Mouse (Mus musculus): Measurements from ENCODE around the gene Uchl4. TPM values are rescaled to one million over a fixed set of nuclear protein-coding genes. Genes with fewer than 3 reads are reported as not detected.

Gene Uchl4
- polyA plus RNA-seq, 1 experiment, result not detected

DNA sequence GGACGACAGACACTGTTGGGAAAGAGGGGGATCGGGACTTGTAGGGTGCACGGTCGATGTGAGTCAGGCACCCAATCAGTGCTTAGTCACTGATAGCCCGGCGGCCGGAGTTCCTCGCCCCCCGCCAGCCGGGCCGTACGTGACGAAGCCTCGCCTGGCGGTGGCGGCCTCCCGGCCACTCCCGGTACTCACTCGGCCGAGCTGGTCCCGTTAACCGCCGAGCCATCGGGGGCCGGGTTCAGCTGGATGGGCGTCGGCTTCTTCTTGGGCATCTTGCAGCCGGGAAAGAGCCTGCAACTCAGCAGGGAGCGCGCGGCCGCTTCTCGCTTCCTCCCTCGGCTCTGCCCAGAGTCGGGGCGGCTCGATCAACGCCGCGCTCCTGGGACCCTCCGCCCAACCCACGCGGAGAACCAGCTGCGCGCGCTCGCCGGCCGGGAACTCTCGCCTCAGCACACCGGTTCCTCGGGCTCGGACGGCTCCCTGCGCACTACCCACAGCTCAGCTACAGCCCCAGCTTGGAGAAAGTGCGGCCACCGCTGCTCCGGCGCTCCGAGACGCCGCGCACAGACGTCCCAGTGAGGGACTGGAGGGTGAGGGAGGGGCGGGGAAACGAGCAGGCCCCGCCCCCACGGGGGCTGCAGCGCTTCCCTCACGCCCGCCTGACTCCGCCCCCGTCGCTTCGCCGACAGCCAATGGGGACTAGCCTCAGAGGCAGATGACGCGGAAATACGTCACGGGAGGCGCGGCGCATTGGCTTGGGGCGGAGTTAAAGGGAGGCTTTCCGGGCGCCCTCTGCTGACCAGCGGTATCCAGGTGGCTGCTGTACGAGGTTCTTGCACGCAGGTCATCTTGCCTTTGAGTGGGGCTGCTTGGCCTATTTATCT is 18.3 kb downstream of the Uchl4 start, which contains the start of gene Map2k1:
Gene Map2k1 (minus strand): TSS at position 611 of the 884 bp plus-strand sequence.
- under 1% methylated on average over 89 of the region's 89 CpGs for WGBS
- peak; percentile 100 for DNase-seq
- peaks cover 5% of the 10 kb centered on the region; the same call in 1 of the 2 replicates for H3K4me1 ChIP-seq (replicated peaks; ENCODE audit: control insufficient read depth, insufficient read depth, low read length)
- no peaks in the 10 kb centered on the region for H3K36me3 ChIP-seq (ENCODE audit: control insufficient read depth, insufficient read depth, low read length)
- H3K27me3 ChIP-seq (ENCODE audit: control insufficient read depth, insufficient read depth, low read length), result no peaks in the 10 kb centered on the region
- peak within 1 kb of the TSS; percentile 60 for H3K4me3 ChIP-seq (ENCODE audit: control insufficient read depth, insufficient read depth, low read length)
- no peak within 1 kb of the TSS; the same call in 1 of the 2 replicates for H3K27ac ChIP-seq (ENCODE audit: control insufficient read depth, insufficient read depth, low read length)
- TF ChIP-seq CTCF (IDR thresholded peaks at IDR 0.05; ENCODE audit: borderline replicate concordance, control insufficient read depth, extremely low read depth, insufficient read depth, low read length, poor library complexity) (peak; percentile 86), POLR2A (IDR thresholded peaks at IDR 0.05; ENCODE audit: control insufficient read depth, extremely low read depth, insufficient read depth, low read length, poor library complexity) (peak; percentile 99)

DNA sequence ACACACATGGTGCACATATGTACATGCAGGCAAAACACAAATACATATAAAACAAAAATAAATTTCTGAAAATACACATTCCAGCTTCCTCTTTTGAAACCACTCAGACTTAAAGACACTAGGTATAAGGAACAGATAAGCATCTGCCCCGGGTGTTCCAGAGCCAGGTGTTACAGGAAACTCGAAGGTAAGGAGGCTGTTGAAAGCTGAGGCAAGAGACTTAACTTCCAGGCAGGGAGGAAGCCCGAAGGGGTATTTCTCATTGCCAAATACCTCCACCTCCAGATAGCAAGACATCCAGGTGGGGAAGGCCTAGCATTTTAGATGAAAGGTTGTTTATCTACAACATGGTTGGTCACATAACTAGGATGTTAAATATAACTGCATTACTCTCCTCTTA is 20.4 kb downstream of the Uchl4 start:
- H3K27ac ChIP-seq (ENCODE audit: control insufficient read depth, insufficient read depth, low read length), result no peak overlapping the region
- TF ChIP-seq CTCF (IDR thresholded peaks at IDR 0.05; ENCODE audit: borderline replicate concordance, control insufficient read depth, extremely low read depth, insufficient read depth, low read length, poor library complexity) (no peak), POLR2A (IDR thresholded peaks at IDR 0.05; ENCODE audit: control insufficient read depth, extremely low read depth, insufficient read depth, low read length, poor library complexity) (no peak)
- peaks cover 5% of the 10 kb centered on the region; the same call in 1 of the 2 replicates for H3K4me1 ChIP-seq (replicated peaks; ENCODE audit: control insufficient read depth, insufficient read depth, low read length)
- H3K36me3 ChIP-seq (ENCODE audit: control insufficient read depth, insufficient read depth, low read length), result no peaks in the 10 kb centered on the region
- H3K4me3 ChIP-seq (ENCODE audit: control insufficient read depth, insufficient read depth, low read length), result no peak overlapping the region
- 21% methylated on average over 3 of the region's 3 CpGs for WGBS
- H3K27me3 ChIP-seq (ENCODE audit: control insufficient read depth, insufficient read depth, low read length), result no peaks in the 10 kb centered on the region
- DNase-seq, result no peak

DNA sequence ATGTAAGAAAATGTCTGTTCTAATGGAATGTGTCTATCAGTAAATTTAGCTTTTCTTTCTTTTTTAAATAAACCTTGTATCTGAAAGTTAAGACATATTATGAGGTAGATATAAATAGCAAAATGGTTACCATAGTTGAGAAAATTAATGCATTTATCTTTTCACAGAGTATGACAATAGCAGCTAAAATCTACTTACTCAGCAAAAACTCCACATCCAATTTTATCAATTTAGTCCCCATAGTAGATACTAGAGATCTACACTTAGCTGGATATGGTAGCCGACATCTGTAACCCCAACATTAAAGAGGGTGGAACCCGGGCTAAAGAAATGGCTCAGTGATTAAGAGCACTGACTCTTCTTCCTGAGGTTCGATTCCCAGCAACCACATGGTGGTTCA is 21.2 kb downstream of the Uchl4 start:
- no peak for DNase-seq
- Histone ChIP-seq H3K36me3 (ENCODE audit: control insufficient read depth, insufficient read depth, low read length) (no peaks in the 10 kb centered on the region), H3K4me1 (replicated peaks; ENCODE audit: control insufficient read depth, insufficient read depth, low read length) (peaks cover 5% of the 10 kb centered on the region; the same call in 1 of the 2 replicates), H3K4me3 (ENCODE audit: control insufficient read depth, insufficient read depth, low read length) (no peak overlapping the region), H3K27ac (ENCODE audit: control insufficient read depth, insufficient read depth, low read length) (no peak overlapping the region), H3K27me3 (ENCODE audit: control insufficient read depth, insufficient read depth, low read length) (no peaks in the 10 kb centered on the region)
- TF ChIP-seq CTCF (IDR thresholded peaks at IDR 0.05; ENCODE audit: borderline replicate concordance, control insufficient read depth, extremely low read depth, insufficient read depth, low read length, poor library complexity), result no peak
- no peak for TF ChIP-seq POLR2A (IDR thresholded peaks at IDR 0.05; ENCODE audit: control insufficient read depth, extremely low read depth, insufficient read depth, low read length, poor library complexity)
- 95% methylated on average over 3 of the region's 3 CpGs for whole genome bisulfite sequencing

DNA sequence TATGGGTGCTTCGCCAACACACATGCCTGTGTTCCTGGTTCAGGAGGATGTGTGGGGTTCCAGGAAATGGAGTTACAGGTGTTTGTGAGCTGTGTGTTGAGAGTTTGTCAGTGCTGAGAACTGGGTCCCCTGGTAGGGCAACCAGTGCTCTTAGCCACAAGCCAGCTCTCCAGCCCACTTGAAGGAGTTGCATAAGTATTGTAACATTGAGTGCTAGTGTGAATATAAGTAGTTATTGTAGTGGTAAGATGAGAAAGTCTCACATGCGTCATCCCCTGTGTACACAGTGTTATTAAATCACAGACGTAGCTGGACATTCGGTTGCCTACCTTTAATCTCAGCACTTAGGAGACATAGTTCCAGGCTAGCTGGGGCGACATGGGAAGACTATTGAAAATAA is 24.9 kb downstream of the Uchl4 start:
- TF ChIP-seq CTCF (IDR thresholded peaks at IDR 0.05; ENCODE audit: borderline replicate concordance, control insufficient read depth, extremely low read depth, insufficient read depth, low read length, poor library complexity) (no peak), POLR2A (IDR thresholded peaks at IDR 0.05; ENCODE audit: control insufficient read depth, extremely low read depth, insufficient read depth, low read length, poor library complexity) (no peak)
- Histone ChIP-seq H3K4me1 (replicated peaks; ENCODE audit: control insufficient read depth, insufficient read depth, low read length) (no peaks in the 10 kb centered on the region), H3K4me3 (ENCODE audit: control insufficient read depth, insufficient read depth, low read length) (no peak overlapping the region), H3K27ac (ENCODE audit: control insufficient read depth, insufficient read depth, low read length) (no peak overlapping the region), H3K36me3 (ENCODE audit: control insufficient read depth, insufficient read depth, low read length) (no peaks in the 10 kb centered on the region), H3K27me3 (ENCODE audit: control insufficient read depth, insufficient read depth, low read length) (no peaks in the 10 kb centered on the region)
- 83% methylated on average over 5 of the region's 5 CpGs for WGBS
- DNase-seq, result no peak

DNA sequence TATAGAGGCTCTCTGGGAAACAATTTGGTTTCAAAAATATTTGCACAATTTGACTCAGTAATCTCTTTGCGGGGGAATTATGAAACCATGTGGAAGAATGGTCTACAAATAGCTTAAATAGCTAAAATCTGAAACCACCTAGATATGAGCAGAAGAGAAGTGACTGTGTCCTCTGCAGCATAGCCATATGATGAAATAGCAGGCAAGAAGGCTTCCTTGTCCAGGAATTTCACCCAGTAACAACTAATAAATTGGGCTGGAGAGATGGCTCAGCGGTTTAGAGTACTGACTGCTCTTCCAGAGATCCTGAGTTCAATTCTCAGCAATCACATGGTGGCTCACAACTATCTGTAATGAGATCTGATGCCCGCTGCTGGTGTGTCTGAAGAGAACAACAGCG is 26.0 kb downstream of the Uchl4 start:
- WGBS, result 94% methylated on average over 4 of the region's 4 CpGs
- H3K27ac ChIP-seq (ENCODE audit: control insufficient read depth, insufficient read depth, low read length), result no peak overlapping the region
- no peak for DNase-seq
- no peaks in the 10 kb centered on the region for H3K27me3 ChIP-seq (ENCODE audit: control insufficient read depth, insufficient read depth, low read length)
- H3K36me3 ChIP-seq (ENCODE audit: control insufficient read depth, insufficient read depth, low read length), result no peaks in the 10 kb centered on the region
- TF ChIP-seq CTCF (IDR thresholded peaks at IDR 0.05; ENCODE audit: borderline replicate concordance, control insufficient read depth, extremely low read depth, insufficient read depth, low read length, poor library complexity), result no peak
- no peak for TF ChIP-seq POLR2A (IDR thresholded peaks at IDR 0.05; ENCODE audit: control insufficient read depth, extremely low read depth, insufficient read depth, low read length, poor library complexity)
- H3K4me1 ChIP-seq (replicated peaks; ENCODE audit: control insufficient read depth, insufficient read depth, low read length), result no peaks in the 10 kb centered on the region
- H3K4me3 ChIP-seq (ENCODE audit: control insufficient read depth, insufficient read depth, low read length), result no peak overlapping the region

GRCm38 (mm10) chr9:64264813-64265212 is 29.8 kb downstream of the Uchl4 start:
- DNase-seq, result no peak
- TF ChIP-seq CTCF (IDR thresholded peaks at IDR 0.05; ENCODE audit: borderline replicate concordance, control insufficient read depth, extremely low read depth, insufficient read depth, low read length, poor library complexity) (no peak), POLR2A (IDR thresholded peaks at IDR 0.05; ENCODE audit: control insufficient read depth, extremely low read depth, insufficient read depth, low read length, poor library complexity) (no peak)
- Histone ChIP-seq H3K27me3 (ENCODE audit: control insufficient read depth, insufficient read depth, low read length) (no peaks in the 10 kb centered on the region), H3K4me1 (replicated peaks; ENCODE audit: control insufficient read depth, insufficient read depth, low read length) (no peaks in the 10 kb centered on the region), H3K27ac (ENCODE audit: control insufficient read depth, insufficient read depth, low read length) (no peak overlapping the region), H3K36me3 (ENCODE audit: control insufficient read depth, insufficient read depth, low read length) (no peaks in the 10 kb centered on the region), H3K4me3 (ENCODE audit: control insufficient read depth, insufficient read depth, low read length) (no peak overlapping the region)
- 61% methylated on average over 1 of the region's 1 CpGs for WGBS

Data from thymus, adult 2 months (tissue).